Mouse (Mus musculus): Measurements from ENCODE around the gene Fcrl6. TPM values are rescaled to one million over a fixed set of nuclear protein-coding genes. Genes with fewer than 3 reads are reported as not detected.

Gene Fcrl6
- polyA plus RNA-seq, 1 experiment from 2014 or later = 0.27 TPM

DNA sequence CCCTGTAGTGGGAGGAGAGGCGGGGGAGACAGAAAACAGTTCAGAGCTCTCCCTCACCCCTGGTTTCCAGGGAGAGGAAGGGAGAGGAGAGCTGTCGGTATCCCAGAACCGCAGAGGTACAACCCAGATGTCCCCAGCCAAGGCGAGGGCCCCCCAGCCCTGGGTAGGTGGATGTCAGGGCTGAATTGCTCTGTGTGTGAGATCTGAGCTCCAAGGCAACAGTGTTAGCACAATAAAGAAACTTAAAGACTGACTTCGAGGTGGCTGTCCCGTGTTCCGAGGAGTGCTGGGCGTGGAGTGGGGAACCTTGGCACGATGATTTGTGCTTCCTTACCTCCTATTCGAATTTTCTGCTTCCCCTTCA is 38.9 kb downstream of the Fcrl6 start:
- under 1% methylated on average over 10 of the region's 10 CpGs for WGBS
- peak overlapping the region; percentile 91 for H3K4me2 ChIP-seq
- H3K4me1 ChIP-seq = peaks cover 19% of the 10 kb centered on the region
- peak overlapping the region; percentile 70 for H3K4me3 ChIP-seq (replicated peaks)
- peak overlapping the region; percentile 85 for H3K27ac ChIP-seq (replicated peaks)
- H3K9me3 ChIP-seq (replicated peaks) = no peaks in the 10 kb centered on the region
- peaks cover 8% of the 10 kb centered on the region for H3K27me3 ChIP-seq (replicated peaks)
- peak overlapping the region; percentile 72 for H3K9ac ChIP-seq (replicated peaks)
- no peak; the same call in 1 of the 2 replicates for ATAC-seq (ENCODE audit: low FRiP score)
- no peaks in the 10 kb centered on the region for H3K36me3 ChIP-seq

- Histone ChIP-seq H3K4me3 (replicated peaks) (peak overlapping the region; percentile 70), H3K4me2 (peak overlapping the region; percentile 91), H3K9ac (replicated peaks) (peak overlapping the region; percentile 72), H3K27me3 (replicated peaks) (peaks cover 8% of the 10 kb centered on the region), H3K4me1 (peaks cover 19% of the 10 kb centered on the region), H3K36me3 (no peaks in the 10 kb centered on the region), H3K9me3 (replicated peaks) (no peaks in the 10 kb centered on the region), H3K27ac (replicated peaks) (peak overlapping the region; percentile 85)
- WGBS = under 1% methylated on average over 66 of the region's 66 CpGs
- peak; percentile 90 for ATAC-seq (ENCODE audit: low FRiP score)
Observed at GRCm38 (mm10) chr1:172562641-172563464, 39.5 kb downstream of the Fcrl6 start.

- Histone ChIP-seq H3K27me3 (replicated peaks) (peaks cover 2% of the 10 kb centered on the region; the same call in 1 of the 2 replicates), H3K4me2 (no peak within 1 kb of the TSS), H3K4me1 (peaks cover 10% of the 10 kb centered on the region), H3K9ac (replicated peaks) (no peak within 1 kb of the TSS), H3K4me3 (replicated peaks) (no peak within 1 kb of the TSS), H3K27ac (replicated peaks) (no peak within 1 kb of the TSS), H3K36me3 (no peaks in the 10 kb centered on the region), H3K9me3 (replicated peaks) (no peaks in the 10 kb centered on the region)
- 73% methylated on average over 11 of the region's 11 CpGs for WGBS
- no peak for ATAC-seq (ENCODE audit: low FRiP score)
Observed at GRCm38 (mm10) chr1:172555638-172556037, 46.7 kb downstream of the Fcrl6 start, which contains the start of gene Vsig8. Gene Vsig8 (plus strand): TSS chr1:172555938.

GRCm38 (mm10) chr1:172552623-172553022 is 49.7 kb downstream of the Fcrl6 start:
- H3K4me1 ChIP-seq = peaks cover 23% of the 10 kb centered on the region
- H3K27me3 ChIP-seq (replicated peaks) = 0 out of 2 replicates have a peak, but pooled peaks cover 2% of the 10 kb centered on the region
- no peak overlapping the region for H3K27ac ChIP-seq (replicated peaks)
- no peaks in the 10 kb centered on the region for H3K9me3 ChIP-seq (replicated peaks)
- H3K9ac ChIP-seq (replicated peaks) = no peak overlapping the region
- no peak for ATAC-seq (ENCODE audit: low FRiP score)
- 39% methylated on average over 1 of the region's 1 CpGs for WGBS
- no peak overlapping the region for H3K4me3 ChIP-seq (replicated peaks)
- H3K4me2 ChIP-seq = no peak overlapping the region
- no peaks in the 10 kb centered on the region for H3K36me3 ChIP-seq

DNA sequence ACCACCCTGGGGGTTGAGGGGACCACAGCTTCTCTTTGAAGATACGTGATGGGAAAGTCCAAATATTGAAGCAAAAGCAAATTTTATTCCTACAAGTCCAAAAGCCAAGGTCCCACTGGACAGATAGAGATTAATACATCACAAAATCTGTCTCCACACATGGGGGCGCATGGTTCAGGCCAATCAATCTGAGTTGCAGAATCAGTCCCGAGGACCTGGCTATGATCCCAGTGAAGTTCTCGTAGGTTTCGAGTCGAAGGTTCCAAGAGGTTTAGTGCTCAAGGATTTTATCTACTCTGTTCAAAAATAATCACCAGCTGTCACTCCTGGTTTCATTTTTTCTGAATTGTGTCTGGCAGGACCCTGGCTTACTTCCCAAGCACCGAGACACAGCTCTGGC is 51.3 kb downstream of the Fcrl6 start:
- peak overlapping the region; percentile 40 for H3K4me3 ChIP-seq (replicated peaks)
- peak overlapping the region; percentile 28; the same call in 1 of the 2 replicates for H3K27ac ChIP-seq (replicated peaks)
- H3K4me1 ChIP-seq = peaks cover 23% of the 10 kb centered on the region
- no peak for ATAC-seq (ENCODE audit: low FRiP score)
- no peak overlapping the region for H3K9ac ChIP-seq (replicated peaks)
- no peaks in the 10 kb centered on the region for H3K27me3 ChIP-seq (replicated peaks)
- WGBS = 43% methylated on average over 7 of the region's 7 CpGs
- H3K4me2 ChIP-seq = peak overlapping the region; percentile 60
- no peaks in the 10 kb centered on the region for H3K9me3 ChIP-seq (replicated peaks)
- no peaks in the 10 kb centered on the region for H3K36me3 ChIP-seq

GRCm38 (mm10) chr1:172550551-172550951 is 51.8 kb downstream of the Fcrl6 start:
- 2% methylated on average over 8 of the region's 8 CpGs for WGBS
- no peaks in the 10 kb centered on the region for H3K36me3 ChIP-seq
- peak; percentile 82 for ATAC-seq (ENCODE audit: low FRiP score)
- H3K4me2 ChIP-seq = peak overlapping the region; percentile 60
- H3K4me3 ChIP-seq (replicated peaks) = peak overlapping the region; percentile 40
- H3K4me1 ChIP-seq = peaks cover 23% of the 10 kb centered on the region
- peak overlapping the region; percentile 58 for H3K27ac ChIP-seq (replicated peaks)
- H3K9ac ChIP-seq (replicated peaks) = peak overlapping the region; percentile 40
- H3K27me3 ChIP-seq (replicated peaks) = no peaks in the 10 kb centered on the region
- no peaks in the 10 kb centered on the region for H3K9me3 ChIP-seq (replicated peaks)

DNA sequence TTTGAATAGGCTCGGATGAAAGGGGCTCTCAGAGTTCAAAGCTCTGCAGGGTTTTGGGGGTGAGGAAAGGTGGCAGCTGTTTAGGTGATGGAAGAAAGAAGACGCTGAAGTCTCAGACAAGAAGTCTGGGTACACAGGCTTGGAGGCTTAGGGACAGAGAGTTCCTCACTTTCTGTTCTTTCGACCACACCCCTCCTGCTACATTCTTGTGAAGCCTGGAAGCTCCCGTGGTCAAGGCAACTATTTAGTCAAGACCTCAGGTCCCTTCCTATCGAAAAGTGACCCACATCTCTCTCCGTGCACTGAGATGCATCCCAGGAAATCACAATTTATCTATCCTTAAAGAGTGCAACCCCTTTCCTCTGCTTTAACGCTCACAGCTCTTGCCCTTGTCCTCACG is 52.6 kb downstream of the Fcrl6 start:
- ATAC-seq (ENCODE audit: low FRiP score) = peak; percentile 1; the same call in 1 of the 2 replicates
- 6% methylated on average over 8 of the region's 8 CpGs for WGBS
- Histone ChIP-seq H3K4me3 (replicated peaks) (peak overlapping the region; percentile 40), H3K27me3 (replicated peaks) (no peaks in the 10 kb centered on the region), H3K4me2 (peak overlapping the region; percentile 60), H3K9ac (replicated peaks) (peak overlapping the region; percentile 40; the same call in 1 of the 2 replicates), H3K36me3 (no peaks in the 10 kb centered on the region), H3K4me1 (peaks cover 23% of the 10 kb centered on the region), H3K27ac (replicated peaks) (peak overlapping the region; percentile 58; the same call in 1 of the 2 replicates), H3K9me3 (replicated peaks) (no peaks in the 10 kb centered on the region)

- H3K27ac ChIP-seq (replicated peaks) = no peak overlapping the region
- H3K4me2 ChIP-seq = peak overlapping the region; percentile 60
- peaks cover 23% of the 10 kb centered on the region for H3K4me1 ChIP-seq
- 11% methylated on average over 2 of the region's 2 CpGs for WGBS
- H3K9me3 ChIP-seq (replicated peaks) = no peaks in the 10 kb centered on the region
- peak; percentile 19; the same call in 1 of the 2 replicates for ATAC-seq (ENCODE audit: low FRiP score)
- H3K4me3 ChIP-seq (replicated peaks) = no peak overlapping the region
- no peaks in the 10 kb centered on the region for H3K36me3 ChIP-seq
- H3K27me3 ChIP-seq (replicated peaks) = no peaks in the 10 kb centered on the region
- H3K9ac ChIP-seq (replicated peaks) = no peak overlapping the region
Observed at GRCm38 (mm10) chr1:172549314-172549713, 53.0 kb downstream of the Fcrl6 start.

DNA sequence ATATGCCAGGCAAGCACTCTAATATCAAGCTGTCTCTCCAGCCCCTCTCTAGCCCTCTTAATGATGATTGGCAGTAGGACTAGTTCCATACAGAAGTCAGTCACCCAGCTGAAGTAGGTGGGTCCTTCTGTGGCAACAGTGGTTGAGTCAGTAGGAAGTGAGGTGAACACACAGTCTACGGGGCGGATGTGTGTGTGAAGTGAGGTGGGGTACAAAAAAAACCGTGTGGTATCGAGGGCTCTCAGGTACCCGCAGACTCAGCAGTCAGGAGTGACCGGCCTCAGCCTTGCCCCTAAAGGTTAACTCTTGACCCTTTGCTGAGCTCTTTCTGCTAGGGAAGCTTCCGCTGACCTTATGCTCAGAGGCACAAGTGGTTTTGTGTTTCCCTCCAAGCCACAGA is 53.9 kb downstream of the Fcrl6 start:
- Histone ChIP-seq H3K9ac (replicated peaks) (no peak overlapping the region), H3K9me3 (replicated peaks) (no peaks in the 10 kb centered on the region), H3K4me3 (replicated peaks) (no peak overlapping the region), H3K36me3 (no peaks in the 10 kb centered on the region), H3K27ac (replicated peaks) (no peak overlapping the region), H3K27me3 (replicated peaks) (no peaks in the 10 kb centered on the region), H3K4me1 (peaks cover 23% of the 10 kb centered on the region), H3K4me2 (no peak overlapping the region)
- no peak for ATAC-seq (ENCODE audit: low FRiP score)
- 66% methylated on average over 7 of the region's 7 CpGs for WGBS

Other genes starting within 250 kb of the Fcrl6 start
- gene Pigm, start 226.0 kb downstream of the Fcrl6 start, polyA plus RNA-seq (2015; fragmentation: Nextera tagmentation; extraction: Ambion mirVana) = 3.7 and 3.8 TPM in 2 replicates
- gene Slamf9, start 127.2 kb downstream of the Fcrl6 start, polyA plus RNA-seq (2015; fragmentation: Nextera tagmentation; extraction: Ambion mirVana) = 0.36 and 0.38 TPM in 2 replicates
- 38.9 TPM in 2 replicates for gene Igsf9, start 120.8 kb downstream of the Fcrl6 start, polyA plus RNA-seq (2015; fragmentation: Nextera tagmentation; extraction: Ambion mirVana)
- gene Tagln2, start 102.5 kb downstream of the Fcrl6 start, polyA plus RNA-seq (2015; fragmentation: Nextera tagmentation; extraction: Ambion mirVana) = 140 and 198 TPM in 2 replicates
- 3.8 and 4.3 TPM in 2 replicates for gene Cfap45, start 81.8 kb downstream of the Fcrl6 start, polyA plus RNA-seq (2015; fragmentation: Nextera tagmentation; extraction: Ambion mirVana)
- gene Vsig8, start 46.6 kb downstream of the Fcrl6 start, polyA plus RNA-seq (2015; fragmentation: Nextera tagmentation; extraction: Ambion mirVana) = 1.4 and 1.9 TPM in 2 replicates
- 0.33 TPM in 1 of 2 replicates, not detected in the other for gene Slamf8, start 12.0 kb downstream of the Fcrl6 start, polyA plus RNA-seq (2015; fragmentation: Nextera tagmentation; extraction: Ambion mirVana)
- gene Dusp23, start 30.4 kb upstream of the Fcrl6 start, polyA plus RNA-seq (2015; fragmentation: Nextera tagmentation; extraction: Ambion mirVana) = 15.3 and 15.5 TPM in 2 replicates
- 0.35 and 0.37 TPM in 2 replicates for gene Crp, start 95.5 kb upstream of the Fcrl6 start, polyA plus RNA-seq (2015; fragmentation: Nextera tagmentation; extraction: Ambion mirVana)

Measured in neural tube, embryonic 15.5 days (tissue).